Mouse (Mus musculus): ENCODE measurements around the gene Apba2.

- TF ChIP-seq CTCF (IDR thresholded peaks at IDR 0.05; ENCODE audit: insufficient read depth, low read length) (no peak), POLR2A (IDR thresholded peaks at IDR 0.05; ENCODE audit: borderline replicate concordance, extremely low read depth, low read depth, low read length) (no peak)
These were observed 85.1 kb downstream of the Apba2 start for GRCm38 (mm10) chr7:64586571-64586970.

Measured in lung, adult 2 months (tissue).